Mouse (Mus musculus): ENCODE results near the gene D17H6S53E. TPM values are rescaled to one million over a fixed set of nuclear protein-coding genes. Genes with fewer than 3 reads are reported as not detected.

The D17H6S53E gene
- polyA plus RNA-seq, 1 experiment from 2014 or later = 3.3 TPM

Other genes starting within 250 kb of the D17H6S53E start
- 0.36 TPM for gene Zbtb12, start 246.9 kb upstream of the D17H6S53E start, polyA plus RNA-seq (2017; shearing (Covaris generic))
- 0.07 TPM for gene Gm20547, start 244.3 kb upstream of the D17H6S53E start, polyA plus RNA-seq (2017; shearing (Covaris generic))
- 2.6 TPM for gene C2, start 228.1 kb upstream of the D17H6S53E start, polyA plus RNA-seq (2017; shearing (Covaris generic))
- 69.4 TPM for gene Ehmt2, start 227.9 kb upstream of the D17H6S53E start, polyA plus RNA-seq (2017; shearing (Covaris generic))
- not detected for gene Slc44a4, start 211.9 kb upstream of the D17H6S53E start, polyA plus RNA-seq (2017; shearing (Covaris generic))
- gene Neu1, start 195.1 kb upstream of the D17H6S53E start, polyA plus RNA-seq (2017; shearing (Covaris generic)) = 75.2 TPM
- gene Hspa1b, start 167.1 kb upstream of the D17H6S53E start, polyA plus RNA-seq (2017; shearing (Covaris generic)) = 15.6 TPM
- not detected for gene Gm20481, start 156.5 kb upstream of the D17H6S53E start, polyA plus RNA-seq (2017; shearing (Covaris generic))
- gene Hspa1a, start 154.2 kb upstream of the D17H6S53E start, polyA plus RNA-seq (2017; shearing (Covaris generic)) = 2.8 TPM
- gene Hspa1l, start 153.7 kb upstream of the D17H6S53E start, polyA plus RNA-seq (2017; shearing (Covaris generic)) = not detected
- 81.8 TPM for gene Lsm2, start 144.5 kb upstream of the D17H6S53E start, polyA plus RNA-seq (2017; shearing (Covaris generic))
- 174 TPM for gene Vars, start 125.4 kb upstream of the D17H6S53E start, polyA plus RNA-seq (2017; shearing (Covaris generic))
- 0.18 TPM for gene Vwa7, start 109.8 kb upstream of the D17H6S53E start, polyA plus RNA-seq (2017; shearing (Covaris generic))
- 0.81 TPM for gene Sapcd1, start 98.4 kb upstream of the D17H6S53E start, polyA plus RNA-seq (2017; shearing (Covaris generic))
- 1.2 TPM for gene Msh5, start 79.6 kb upstream of the D17H6S53E start, polyA plus RNA-seq (2017; shearing (Covaris generic))
- 479 TPM for gene Clic1, start 76.4 kb upstream of the D17H6S53E start, polyA plus RNA-seq (2017; shearing (Covaris generic))
- 1.2 TPM for gene Ddah2, start 67.3 kb upstream of the D17H6S53E start, polyA plus RNA-seq (2017; shearing (Covaris generic))
- gene Ly6g6c, start 61.0 kb upstream of the D17H6S53E start, polyA plus RNA-seq (2017; shearing (Covaris generic)) = not detected
- gene Mpig6b, start 60.2 kb upstream of the D17H6S53E start, polyA plus RNA-seq (2017; shearing (Covaris generic)) = not detected
- not detected for gene Ly6g6e, start 49.5 kb upstream of the D17H6S53E start, polyA plus RNA-seq (2017; shearing (Covaris generic))
- gene Ly6g6d, start 48.3 kb upstream of the D17H6S53E start, polyA plus RNA-seq (2017; shearing (Covaris generic)) = not detected
- gene Ly6g6f, start 40.8 kb upstream of the D17H6S53E start, polyA plus RNA-seq (2017; shearing (Covaris generic)) = not detected
- 66.3 TPM for gene Abhd16a, start 37.1 kb upstream of the D17H6S53E start, polyA plus RNA-seq (2017; shearing (Covaris generic))
- not detected for gene Ly6g5c, start 18.1 kb upstream of the D17H6S53E start, polyA plus RNA-seq (2017; shearing (Covaris generic))
- gene Ly6g5b, start 10.9 kb upstream of the D17H6S53E start, polyA plus RNA-seq (2017; shearing (Covaris generic)) = 1.1 TPM
- gene Gpank1, start 4.9 kb upstream of the D17H6S53E start, polyA plus RNA-seq (2017; shearing (Covaris generic)) = 52.4 TPM
- 244 TPM for gene Csnk2b, start 4.3 kb upstream of the D17H6S53E start, polyA plus RNA-seq (2017; shearing (Covaris generic))
- gene Apom, start 5.7 kb downstream of the D17H6S53E start, polyA plus RNA-seq (2017; shearing (Covaris generic)) = not detected
- gene Bag6, start 8.8 kb downstream of the D17H6S53E start, polyA plus RNA-seq (2017; shearing (Covaris generic)) = 57.1 TPM
- gene Prrc2a, start 38.5 kb downstream of the D17H6S53E start, polyA plus RNA-seq (2017; shearing (Covaris generic)) = 26.9 TPM
- 2.2 TPM for gene Aif1, start 49.7 kb downstream of the D17H6S53E start, polyA plus RNA-seq (2017; shearing (Covaris generic))
- gene Lst1, start 62.1 kb downstream of the D17H6S53E start, polyA plus RNA-seq (2017; shearing (Covaris generic)) = 8.7 TPM
- 2,032 TPM for gene Ltb, start 68.1 kb downstream of the D17H6S53E start, polyA plus RNA-seq (2017; shearing (Covaris generic))
- gene Tnf, start 75.6 kb downstream of the D17H6S53E start, polyA plus RNA-seq (2017; shearing (Covaris generic)) = 40.7 TPM
- 158 TPM for gene Lta, start 79.0 kb downstream of the D17H6S53E start, polyA plus RNA-seq (2017; shearing (Covaris generic))
- gene Gm16181, start 94.5 kb downstream of the D17H6S53E start, polyA plus RNA-seq (2017; shearing (Covaris generic)) = 1.4 TPM
- gene Atp6v1g2, start 107.3 kb downstream of the D17H6S53E start, polyA plus RNA-seq (2017; shearing (Covaris generic)) = 5.4 TPM
- 22.3 TPM for gene Nfkbil1, start 109.4 kb downstream of the D17H6S53E start, polyA plus RNA-seq (2017; shearing (Covaris generic))
- gene Ddx39b, start 115.4 kb downstream of the D17H6S53E start, polyA plus RNA-seq (2017; shearing (Covaris generic)) = 249 TPM
- 5,785 TPM for gene H2-D1, start 136.4 kb downstream of the D17H6S53E start, polyA plus RNA-seq (2017; shearing (Covaris generic))
- gene H2-Q1, start 194.0 kb downstream of the D17H6S53E start, polyA plus RNA-seq (2017; shearing (Covaris generic)) = 0.17 TPM
- gene H2-Q2, start 215.9 kb downstream of the D17H6S53E start, polyA plus RNA-seq (2017; shearing (Covaris generic)) = 12.5 TPM